Mouse (Mus musculus): ENCODE data around the gene Scube3.
A peak's percentile ranks its signal among the peaks of the same experiment; 100 is the strongest.

Scube3 gene

GRCm38 (mm10) chr17:28131156-28131555, 10.8 kb upstream of the Scube3 start:
- no peak for DNase-seq (ENCODE audit: low read depth in 2 of 2, low spot score in 2 of 2)

DNA sequence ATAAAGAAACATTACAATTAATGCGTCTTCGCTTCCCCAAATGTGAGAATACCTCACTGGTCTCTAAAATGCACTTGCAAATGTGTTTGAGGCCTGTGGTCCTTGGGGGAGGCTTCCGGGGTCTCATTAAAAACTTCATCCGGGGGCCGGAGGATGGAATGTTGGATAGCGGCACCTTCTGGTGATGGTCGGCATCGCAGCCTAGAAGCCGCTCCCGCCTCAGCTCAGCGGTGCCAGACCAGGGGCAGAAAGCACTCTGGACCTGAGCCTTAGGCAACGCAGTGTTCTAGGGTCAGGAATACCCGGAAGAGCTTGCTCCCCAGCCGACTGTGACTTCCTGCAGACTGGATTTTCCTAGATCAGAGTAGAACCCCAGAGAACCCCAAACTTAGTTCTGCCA, 8.7 kb upstream of the Scube3 start:
- peak; percentile 18 to 43 for DNase-seq (ENCODE audit: low read depth in 2 of 2, low spot score in 2 of 2)

GRCm38 (mm10) chr17:28135496-28135895, 6.4 kb upstream of the Scube3 start:
- DNase-seq (ENCODE audit: low read depth in 2 of 2, low spot score in 2 of 2): no peak

GRCm38 (mm10) chr17:28136266-28136665, 5.7 kb upstream of the Scube3 start:
- no peak for DNase-seq (ENCODE audit: low read depth in 2 of 2, low spot score in 2 of 2)

GRCm38 (mm10) chr17:28138013-28138412, 3.9 kb upstream of the Scube3 start:
- DNase-seq (ENCODE audit: low read depth in 2 of 2, low spot score in 2 of 2): no peak

GRCm38 (mm10) chr17:28138685-28139084, 3.3 kb upstream of the Scube3 start:
- no peak for DNase-seq (ENCODE audit: low read depth in 2 of 2, low spot score in 2 of 2)

GRCm38 (mm10) chr17:28140431-28141204, 1.3 kb upstream of the Scube3 start:
- DNase-seq (ENCODE audit: low read depth in 2 of 2, low spot score in 2 of 2): no peak

GRCm38 (mm10) chr17:28141205-28141650, 713 bp upstream of the Scube3 start:
- no peak for DNase-seq (ENCODE audit: low read depth in 2 of 2, low spot score in 2 of 2)

DNA sequence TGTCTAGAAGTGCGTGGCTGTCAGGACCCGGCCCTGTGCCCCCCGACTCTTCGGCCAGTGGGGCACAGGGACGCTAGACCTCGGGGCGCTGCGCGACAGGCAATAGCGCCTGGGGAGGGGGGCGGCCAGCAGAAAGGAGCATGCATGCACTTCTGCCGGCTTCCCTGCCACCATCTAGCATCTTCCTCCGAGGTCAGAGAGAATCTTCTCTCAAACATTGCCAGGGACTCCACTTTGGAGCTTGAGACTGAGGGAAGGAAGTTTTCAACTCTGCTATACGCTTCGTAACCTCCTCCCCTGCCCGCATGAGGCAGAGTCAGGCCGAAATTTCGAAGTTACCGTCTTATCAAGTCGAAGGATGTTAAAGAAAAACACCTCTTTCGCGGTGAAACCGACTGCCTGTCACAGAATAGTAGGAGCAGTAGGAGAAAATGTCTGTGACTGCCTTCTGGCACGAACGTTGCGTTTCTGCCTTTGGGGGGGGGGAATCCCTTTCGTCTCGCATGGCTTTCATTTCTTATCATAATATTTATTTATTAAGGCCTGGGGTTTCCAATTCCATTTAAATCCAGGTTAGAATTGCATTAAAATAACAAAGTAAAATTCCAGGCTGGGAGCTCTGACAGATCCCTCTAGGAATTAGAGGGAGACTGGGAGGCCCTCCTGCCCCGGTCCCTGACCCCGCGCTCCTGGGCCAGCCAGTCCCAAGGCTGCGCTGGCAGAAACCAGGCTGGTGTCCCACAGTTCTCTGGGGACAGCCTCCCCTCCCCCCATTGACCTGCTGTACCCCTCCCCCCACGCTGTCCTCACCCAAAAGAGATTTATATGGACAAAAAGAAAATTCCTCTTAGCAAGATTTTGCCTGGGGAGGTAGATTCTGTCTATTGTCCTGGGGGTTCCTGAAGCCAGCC, 1.0 kb downstream of the Scube3 start:
- DNase-seq (ENCODE audit: low read depth in 2 of 2, low spot score in 2 of 2): no peak

- no peak for DNase-seq (ENCODE audit: low read depth in 2 of 2, low spot score in 2 of 2)
These were observed 1.8 kb downstream of the Scube3 start for GRCm38 (mm10) chr17:28143751-28144150.

GRCm38 (mm10) chr17:28144241-28144640, 2.3 kb downstream of the Scube3 start:
- no peak for DNase-seq (ENCODE audit: low read depth in 2 of 2, low spot score in 2 of 2)

GRCm38 (mm10) chr17:28148288-28148687, 6.3 kb downstream of the Scube3 start:
- DNase-seq (ENCODE audit: low read depth in 2 of 2, low spot score in 2 of 2): no peak

- DNase-seq (ENCODE audit: low read depth in 2 of 2, low spot score in 2 of 2): no peak
These were observed 7.8 kb downstream of the Scube3 start for GRCm38 (mm10) chr17:28149734-28150133.

GRCm38 (mm10) chr17:28150456-28150855, 8.5 kb downstream of the Scube3 start:
- no peak for DNase-seq (ENCODE audit: low read depth in 2 of 2, low spot score in 2 of 2)

DNA sequence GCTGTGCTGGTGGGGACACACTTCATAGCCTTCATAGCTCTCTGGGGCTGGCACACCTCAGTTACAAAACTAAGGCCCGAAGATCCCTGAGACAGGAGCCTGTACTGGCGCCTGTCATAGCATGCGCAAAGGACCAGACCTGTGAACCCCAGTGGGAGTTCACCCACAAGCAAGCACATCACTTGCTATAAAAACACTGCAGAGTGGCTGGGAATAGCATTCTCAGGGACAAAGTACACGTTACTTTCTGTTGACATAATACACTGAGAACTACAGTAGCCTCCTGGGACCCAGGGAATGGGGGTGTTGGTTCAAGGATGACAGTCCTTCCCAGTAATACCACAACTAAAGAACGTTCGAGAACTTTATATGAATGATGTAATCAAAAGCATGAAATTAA, 11.2 kb downstream of the Scube3 start:
- DNase-seq (ENCODE audit: low read depth in 2 of 2, low spot score in 2 of 2): no peak

DNA sequence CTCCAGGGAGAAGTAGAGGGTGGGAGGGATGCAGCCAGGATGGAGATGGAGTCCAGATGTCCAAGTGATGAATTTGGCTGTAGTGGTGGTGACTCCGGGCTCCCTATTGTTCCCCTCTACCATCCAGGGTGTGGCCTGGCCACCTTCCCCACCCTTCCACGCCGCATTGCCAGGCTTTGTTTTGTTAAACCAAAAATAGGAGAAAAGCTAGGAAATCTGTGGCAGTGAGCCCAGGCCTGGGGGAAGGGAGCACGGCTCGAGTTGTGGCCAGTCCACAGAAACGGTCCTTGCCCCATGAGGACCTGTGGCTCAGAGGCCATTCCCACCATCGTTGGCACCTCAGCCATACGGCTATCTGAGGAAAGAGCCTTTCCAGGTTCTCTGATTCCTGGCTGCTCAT, 13.0 kb downstream of the Scube3 start:
- DNase-seq (ENCODE audit: low read depth in 2 of 2, low spot score in 2 of 2): no peak

GRCm38 (mm10) chr17:28160361-28160760, 18.4 kb downstream of the Scube3 start:
- DNase-seq (ENCODE audit: low read depth in 2 of 2, low spot score in 2 of 2): no peak

- DNase-seq (ENCODE audit: low read depth in 2 of 2, low spot score in 2 of 2): no peak
These were observed 19.5 kb downstream of the Scube3 start for GRCm38 (mm10) chr17:28161310-28161881.

DNA sequence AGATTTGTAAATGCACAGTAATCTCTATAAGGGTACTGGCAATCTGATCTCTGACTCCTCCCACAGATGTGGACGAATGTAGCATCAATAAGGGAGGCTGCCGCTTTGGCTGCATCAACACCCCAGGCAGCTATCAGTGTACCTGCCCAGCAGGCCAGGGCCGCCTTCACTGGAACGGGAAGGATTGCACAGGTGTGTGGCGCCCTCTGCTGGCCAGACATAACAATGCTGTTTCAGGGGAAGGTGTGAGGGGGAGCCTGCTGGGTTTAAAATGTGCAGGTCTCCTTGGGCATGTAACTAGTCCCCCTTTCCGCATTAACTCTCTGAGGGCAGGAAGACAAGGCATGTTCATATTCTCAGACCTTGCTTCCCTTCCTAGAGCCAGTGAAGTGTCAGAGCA, 21.7 kb downstream of the Scube3 start:
- DNase-seq (ENCODE audit: low read depth in 2 of 2, low spot score in 2 of 2): peak; percentile 76 to 82

DNA sequence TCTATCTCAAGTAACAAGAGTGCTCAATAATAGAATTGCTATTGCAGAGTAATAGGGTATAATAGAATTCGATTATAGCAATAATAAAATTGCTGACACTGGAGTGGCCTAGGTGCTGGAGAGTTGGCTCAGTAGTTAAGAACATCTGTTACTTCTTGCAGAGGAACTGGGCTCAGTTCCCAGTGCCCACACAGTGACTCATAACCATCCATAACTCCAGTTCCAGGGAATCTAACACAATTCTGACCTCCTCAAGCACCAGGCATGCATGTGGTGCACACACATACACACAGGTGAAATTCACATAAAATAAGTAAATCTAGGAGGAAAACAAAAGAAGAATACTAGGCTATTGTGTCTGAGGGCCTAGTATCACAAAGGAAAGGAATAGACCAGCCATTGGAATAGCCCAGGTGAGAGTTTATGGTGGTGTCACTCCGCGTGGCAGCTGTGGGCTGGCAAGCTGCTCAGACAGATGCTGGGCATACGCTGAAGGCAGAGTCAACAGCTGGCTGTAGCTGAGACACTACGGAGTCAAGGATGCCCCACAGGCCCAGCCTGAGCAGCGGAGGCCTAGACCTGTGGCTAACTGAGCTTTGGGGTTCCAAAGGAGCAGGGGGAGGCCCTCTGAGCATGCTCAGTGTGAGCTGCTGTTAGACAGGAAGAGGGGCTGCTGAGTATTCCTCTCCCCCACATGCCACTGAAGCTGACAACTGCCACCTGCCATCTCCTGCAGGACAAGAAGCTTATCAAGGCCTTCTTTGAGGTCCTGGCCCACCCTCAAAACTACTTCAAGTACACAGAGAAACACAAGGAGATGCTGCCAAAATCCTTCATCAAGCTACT, 28.7 kb downstream of the Scube3 start:
- no peak for DNase-seq (ENCODE audit: low read depth in 2 of 2, low spot score in 2 of 2)

DNA sequence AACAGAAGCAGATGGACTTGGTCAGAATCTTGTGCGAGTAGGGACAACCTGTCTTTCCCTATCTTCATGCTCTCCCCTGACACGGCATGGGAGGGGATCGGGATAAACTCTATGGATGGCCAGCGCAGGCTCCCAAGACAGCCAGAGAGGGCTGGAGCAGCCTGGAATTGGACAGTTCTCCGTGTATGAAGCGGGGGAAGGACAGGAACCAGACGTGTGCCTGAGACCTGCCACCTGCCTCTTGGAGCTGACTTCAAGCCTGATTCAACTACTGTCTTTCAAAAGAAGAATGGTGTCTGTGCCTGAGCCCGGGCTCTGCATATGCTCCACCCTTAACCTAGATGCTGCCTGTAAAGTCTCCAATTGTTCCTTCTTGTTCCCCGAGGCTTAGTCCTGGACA, 30.7 kb downstream of the Scube3 start:
- no peak for DNase-seq (ENCODE audit: low read depth in 2 of 2, low spot score in 2 of 2)

Measured in CD8-positive naive resting alpha-beta T cell, adult 2 months (primary cell).